Mouse (Mus musculus): ENCODE measurements around the gene Eif4e1b.

DNA sequence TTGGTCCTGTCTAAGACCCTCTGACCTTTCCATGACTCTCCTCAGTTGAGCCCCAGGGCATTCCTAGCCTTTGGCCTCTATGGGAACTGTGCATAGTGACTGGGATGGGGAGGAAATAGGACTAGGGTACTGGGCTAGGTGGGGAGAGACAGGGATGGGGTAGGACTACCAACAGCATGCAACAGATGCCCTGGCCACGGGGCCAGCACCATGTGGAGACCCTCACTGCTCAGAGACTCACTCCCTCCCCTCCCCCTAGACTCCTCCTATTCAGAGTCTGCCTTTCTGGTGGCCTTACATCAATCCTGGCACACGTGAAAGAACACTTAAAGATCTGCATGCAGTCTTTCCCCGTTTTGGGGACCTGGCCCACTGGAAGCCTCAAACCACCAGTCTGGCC is 46.9 kb upstream of the Eif4e1b start:
- TF ChIP-seq CTCF (IDR thresholded peaks at IDR 0.05; ENCODE audit: control insufficient read depth, insufficient read depth, low read length): no peak
- TF ChIP-seq POLR2A (IDR thresholded peaks at IDR 0.05; ENCODE audit: borderline replicate concordance, control insufficient read depth, low read depth, low read length): no peak
